Mouse (Mus musculus) kidney, postnatal 10 days (tissue): Measurements from ENCODE around the gene Grin2b.

Experiments
- DNase-seq: peaks from one replicate; pipeline ENCODE4 v3.0.0; 2021; ENCODE audit warnings: mixed read lengths

Grin2b gene

GRCm38 (mm10) chr6:135680105-135680710 is 493.1 kb downstream of the Grin2b start:
- DNase-seq, result no peak

DNA sequence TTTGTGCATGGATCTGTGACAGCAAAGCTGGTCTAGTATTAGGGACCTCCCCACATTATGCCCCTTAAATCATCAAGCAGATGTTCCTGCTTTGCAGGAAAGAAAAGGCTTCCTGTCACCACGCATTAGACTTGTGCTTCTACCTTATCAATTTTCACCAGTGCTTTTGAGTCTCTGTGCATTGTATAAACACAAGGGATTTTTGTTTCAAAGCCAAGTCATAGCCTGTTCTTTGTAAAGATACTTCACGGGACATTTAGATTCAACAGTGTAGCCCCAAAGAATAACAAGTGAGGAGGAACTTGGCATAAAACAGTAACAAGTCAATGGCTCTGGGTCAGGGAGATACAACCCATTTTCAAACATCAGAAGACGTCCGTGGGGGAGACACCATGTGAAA is 498.9 kb downstream of the Grin2b start:
- no peak for DNase-seq

GRCm38 (mm10) chr6:135672003-135672402 is 501.3 kb downstream of the Grin2b start:
- no peak for DNase-seq
